23 mouse cellular contexts compared by ENCODE assay signal in the genomic region with DNA sequence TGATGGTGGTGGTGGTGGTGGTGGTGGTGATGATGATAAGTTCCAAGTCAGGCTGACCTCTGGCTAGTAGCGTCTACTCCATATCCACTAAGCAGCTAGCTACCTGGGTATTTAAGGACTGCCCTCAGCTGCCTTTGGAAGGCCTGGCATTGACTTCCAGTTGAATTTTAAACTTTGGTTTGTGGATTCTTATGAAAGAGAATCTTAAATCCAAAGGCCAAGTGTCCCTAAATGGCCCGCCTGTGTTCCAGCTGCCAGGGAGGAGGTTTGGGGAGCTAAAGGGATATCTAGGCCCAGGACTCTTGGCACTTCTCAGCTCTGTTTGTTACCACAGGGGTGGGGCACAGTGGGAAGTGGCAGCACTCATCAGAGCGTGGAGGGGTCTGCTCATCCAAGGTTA.
DNase-seq lines count a peak whose midpoint lies in the region; ATAC-seq lines count a peak whose summit lies in the region.
"Had no signal": no experiment of that assay in that cellular context is flagged by ENCODE, and none has a peak within 500 bp of the region (broad histone marks: within the 10 kb centered on the region; RNA-seq: fewer than 3 reads in every experiment).

No protein-coding gene starts in this region.

- WGBS in kidney, embryonic 15.5 days, result 92% methylated on average over 3 of the region's 3 CpGs

- H3K36me3 ChIP-seq in kidney, embryonic 15.5 days, result peaks cover 21% of the 10 kb centered on the region

- no peak overlapping the region for H3K9ac ChIP-seq in kidney, embryonic 15.5 days
- H3K9ac ChIP-seq: forebrain, embryonic 13.5 days; heart, embryonic 13.5 days; hindbrain, embryonic 14.5 days had no signal

- no peak for ATAC-seq in kidney, embryonic 15.5 days (replicated peaks; ENCODE audit: low FRiP score)
- ATAC-seq: activated CD4-positive, CD25-positive, alpha-beta regulatory T cell, adult 4 months; forebrain, embryonic 13.5 days; forebrain, embryonic 16.5 days had no signal

- no peak overlapping the region for H3K4me3 ChIP-seq in kidney, embryonic 15.5 days (replicated peaks)
- H3K4me3 ChIP-seq: forebrain, embryonic 10.5 days; forebrain, embryonic 13.5 days; heart, adult 2 months; heart, embryonic 10.5 days; heart, embryonic 13.5 days had no signal

- peaks cover 5% of the 10 kb centered on the region; the same call in 1 of the 2 replicates for H3K9me3 ChIP-seq in kidney, embryonic 15.5 days (replicated peaks)
- H3K9me3 ChIP-seq: forebrain, embryonic 13.5 days had no signal

- no peaks in the 10 kb centered on the region for H3K4me1 ChIP-seq in kidney, embryonic 15.5 days
- H3K4me1 ChIP-seq: forebrain, embryonic 13.5 days; heart, embryonic 13.5 days had no signal

- H3K4me2 ChIP-seq in kidney, embryonic 15.5 days, result no peak overlapping the region
- H3K4me2 ChIP-seq: forebrain, embryonic 13.5 days; heart, embryonic 13.5 days; hindbrain, embryonic 14.5 days had no signal

- peak; percentile 55 for DNase-seq in kidney, adult 11 months
- DNase-seq in kidney, postnatal 4 days, result no peak
- DNase-seq in kidney, adult 8-10 months, result peak; percentile 42 to 59
- peak; percentile 3 for DNase-seq in kidney, postnatal 14 days
- DNase-seq in adrenal gland, adult 18-20 months (ENCODE audit: low spot score in 2 of 2), result no peak
- DNase-seq: adrenal gland, postnatal 10 days; adrenal gland, postnatal 36 days; cerebellum, adult 18-20 months; cerebellum, adult 9-10 months; cerebellum, postnatal 14 days; gastrocnemius, postnatal 10 days; gastrocnemius, postnatal 36 days; heart, postnatal 14 days; heart, postnatal 4 days had no signal

- H3K27me3 ChIP-seq in kidney, embryonic 15.5 days, result no peaks in the 10 kb centered on the region
- H3K27me3 ChIP-seq: forebrain, embryonic 13.5 days; heart, embryonic 13.5 days had no signal

- no peak overlapping the region for H3K27ac ChIP-seq in kidney, embryonic 15.5 days
- H3K27ac ChIP-seq: forebrain, embryonic 13.5 days; heart, adult 2 months; heart, embryonic 10.5 days; heart, embryonic 13.5 days; hindbrain, embryonic 14.5 days had no signal

Comparison
In these comparisons a context has a peak if more than half of its experiments do, and no peak if none do; other contexts are left out.
1. DNase-seq: peak in kidney, adult 11 months (single experiment), kidney, adult 8-10 months (2 of 2) and kidney, postnatal 14 days (single experiment); none in kidney, postnatal 4 days (0 of 2) and adrenal gland, adult 18-20 months (0 of 2).